Mouse (Mus musculus) bone marrow macrophage, adult 2 months (primary cell): ENCODE data around the gene Rtl6.

Experiments
- CTCF ChIP-seq: IDR thresholded peaks from 2 replicates; pipeline ENCODE4 v1.5.1; 2012; ENCODE audit warnings: low read depth, mild to moderate bottlenecking, low read length, moderate library complexity
- POLR2A ChIP-seq: IDR thresholded peaks from 2 replicates; pipeline ENCODE4 v1.6.1; 2012; ENCODE audit warnings: mild to moderate bottlenecking, low read depth, low read length, borderline replicate concordance

DNA sequence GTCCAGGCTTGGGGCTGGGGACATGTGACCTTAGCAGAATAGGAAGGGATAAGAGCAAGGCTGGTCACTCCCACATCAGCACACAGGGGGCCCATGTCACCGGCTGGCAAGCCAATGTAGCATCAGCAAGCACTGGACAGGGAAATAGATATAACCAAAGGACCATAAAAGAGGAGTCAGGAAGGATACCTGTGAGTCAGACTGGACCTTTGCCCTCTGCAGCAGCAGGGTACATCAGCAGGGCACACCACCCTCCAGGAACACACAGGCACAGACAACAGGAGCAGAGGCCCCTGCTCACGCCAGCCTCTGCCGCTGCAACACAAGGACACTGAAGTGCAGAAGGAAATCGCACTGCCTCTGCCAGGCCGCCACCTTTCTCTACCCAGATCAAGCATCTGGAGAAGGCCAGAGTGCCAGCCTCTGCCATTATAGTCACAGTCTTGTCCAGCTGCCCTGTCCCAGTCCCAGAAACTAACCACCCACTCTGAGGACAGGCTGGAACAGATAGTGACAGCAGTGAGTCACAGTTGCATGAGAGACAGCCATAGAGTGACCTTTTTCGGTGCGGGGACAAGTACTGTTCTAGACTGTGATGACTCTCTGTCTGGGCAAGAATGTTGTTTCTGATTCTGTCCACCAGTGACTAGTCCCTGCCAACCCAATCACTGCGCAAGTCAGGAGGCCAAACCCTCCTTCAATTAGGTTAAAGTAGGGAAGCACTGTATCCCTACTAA lies 34.5 kb downstream of the Rtl6 start:
- TF ChIP-seq CTCF (no peak), POLR2A (no peak)
